Mouse (Mus musculus) liver, adult (tissue): Measurements from ENCODE around the gene C1qb.

Experiments used
- GATA4 ChIP-seq: IDR thresholded peaks from 2 replicates; pipeline ENCODE4 v1.6.1; 2014; ENCODE audit warnings: mild to moderate bottlenecking, low read length; ENCODE audit not compliant: insufficient replicate concordance

Gene C1qb

DNA sequence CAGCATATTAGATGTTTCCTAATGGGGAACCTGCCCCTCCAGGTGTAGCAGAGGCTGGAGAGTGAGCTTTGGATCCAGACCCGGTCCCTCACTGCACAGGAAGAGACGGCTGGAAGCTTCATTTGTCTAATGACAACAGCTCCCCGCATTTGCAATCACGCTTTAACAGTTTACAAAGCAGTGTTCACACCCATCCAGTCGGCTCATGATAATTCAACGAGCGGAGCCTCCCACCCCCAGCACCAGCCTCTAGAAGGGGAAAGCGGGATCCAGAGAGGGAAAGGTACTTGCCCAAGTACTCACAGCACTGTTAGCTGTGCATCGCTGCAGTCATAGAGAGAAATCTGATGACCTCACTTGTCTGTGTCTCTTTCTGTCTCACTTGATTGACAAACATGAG is 47.5 kb downstream of the C1qb start:
- no peak for TF ChIP-seq GATA4

DNA sequence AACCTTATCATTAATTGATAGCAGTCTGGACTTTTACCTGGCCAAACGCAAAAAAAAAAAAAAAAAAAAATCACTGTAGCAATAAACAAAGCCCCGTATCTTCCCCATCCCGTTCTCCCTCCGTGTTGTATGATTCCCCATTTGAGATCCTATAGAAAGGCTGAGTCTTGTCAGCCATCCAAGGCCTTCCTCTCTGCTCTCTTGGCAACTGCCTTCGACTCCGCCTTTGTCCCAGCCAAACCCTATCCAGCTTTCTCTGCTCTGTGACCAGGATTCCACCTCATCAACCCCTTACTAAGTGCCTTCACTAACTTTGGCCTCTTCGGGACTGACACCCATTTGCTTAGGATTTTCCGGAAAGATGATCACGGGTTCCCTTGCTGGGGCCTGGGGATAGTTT is 48.0 kb downstream of the C1qb start:
- TF ChIP-seq GATA4, result no peak

DNA sequence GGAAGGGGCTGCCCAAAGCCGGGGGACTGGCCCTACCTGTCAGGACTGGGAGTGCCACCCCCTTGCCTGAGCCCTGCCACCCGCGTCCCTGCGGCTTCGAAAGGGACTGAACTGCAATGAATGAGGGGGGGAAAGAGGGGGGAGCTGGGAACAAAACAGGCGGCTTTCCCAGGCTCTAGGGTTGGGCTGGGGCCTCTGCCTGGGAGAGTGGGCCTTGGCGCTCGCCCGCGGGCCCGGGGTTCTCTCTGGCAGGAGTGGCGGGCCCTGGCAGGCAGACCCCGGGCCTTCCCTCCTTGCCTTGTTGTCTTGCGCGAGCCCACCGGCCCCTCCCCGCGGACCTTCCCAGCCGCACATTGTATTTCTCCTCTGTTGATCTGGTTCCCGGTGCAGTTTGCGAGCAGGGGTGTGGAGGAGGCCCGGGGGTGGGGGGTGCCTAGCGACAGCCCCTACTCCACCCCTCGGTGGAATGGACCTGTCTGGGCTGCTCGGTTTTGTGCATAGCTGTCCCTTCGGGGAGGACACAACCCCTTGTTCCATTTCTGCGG is 49.5 kb downstream of the C1qb start:
- TF ChIP-seq GATA4, result no peak

DNA sequence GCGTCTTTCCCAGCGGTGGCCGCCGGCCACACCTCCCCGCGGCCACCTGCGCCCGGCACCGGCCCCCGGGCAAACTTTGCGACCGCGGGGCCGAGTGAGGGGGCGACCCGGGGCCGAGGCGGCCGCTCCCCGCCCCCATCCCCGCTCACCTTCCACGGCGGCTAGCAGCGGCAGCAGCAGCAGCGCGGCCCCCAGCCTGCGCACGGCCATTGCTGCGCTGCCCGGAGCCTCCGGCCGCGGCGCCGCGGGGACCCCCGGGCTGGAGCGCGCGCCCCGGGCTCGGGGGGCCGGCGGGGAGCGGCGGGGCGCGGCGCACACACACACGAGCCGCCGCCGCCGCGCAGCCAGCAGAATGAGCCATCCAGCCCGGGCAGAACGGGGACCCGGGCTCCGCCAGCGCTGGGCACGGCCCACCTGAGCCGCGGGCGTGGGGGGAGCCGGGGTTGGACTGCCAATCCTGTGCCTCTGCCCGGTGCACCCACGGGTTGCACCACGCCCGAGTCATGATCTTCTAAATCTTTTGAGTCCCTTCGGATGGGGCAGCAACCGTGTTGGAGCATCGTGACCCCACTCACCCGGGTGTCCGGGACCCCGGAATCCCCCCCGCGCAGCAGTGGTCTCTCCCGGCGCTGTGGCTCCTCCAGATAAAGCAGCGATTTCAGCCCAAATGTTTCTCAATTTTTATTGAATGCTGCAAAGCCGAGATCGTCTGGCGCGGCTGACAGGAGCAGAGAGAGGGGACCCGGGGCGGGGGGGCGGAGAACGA is 50.2 kb downstream of the C1qb start, which contains the start of gene Ephb2:
Ephb2 (minus strand) TSS at position 368 of the 766 bp plus-strand sequence.
- TF ChIP-seq GATA4, result no peak

GRCm38 (mm10) chr4:136834815-136835620 is 51.0 kb downstream of the C1qb start:
- no peak for TF ChIP-seq GATA4

GRCm38 (mm10) chr4:136834439-136834814 is 51.6 kb downstream of the C1qb start:
- no peak for TF ChIP-seq GATA4

DNA sequence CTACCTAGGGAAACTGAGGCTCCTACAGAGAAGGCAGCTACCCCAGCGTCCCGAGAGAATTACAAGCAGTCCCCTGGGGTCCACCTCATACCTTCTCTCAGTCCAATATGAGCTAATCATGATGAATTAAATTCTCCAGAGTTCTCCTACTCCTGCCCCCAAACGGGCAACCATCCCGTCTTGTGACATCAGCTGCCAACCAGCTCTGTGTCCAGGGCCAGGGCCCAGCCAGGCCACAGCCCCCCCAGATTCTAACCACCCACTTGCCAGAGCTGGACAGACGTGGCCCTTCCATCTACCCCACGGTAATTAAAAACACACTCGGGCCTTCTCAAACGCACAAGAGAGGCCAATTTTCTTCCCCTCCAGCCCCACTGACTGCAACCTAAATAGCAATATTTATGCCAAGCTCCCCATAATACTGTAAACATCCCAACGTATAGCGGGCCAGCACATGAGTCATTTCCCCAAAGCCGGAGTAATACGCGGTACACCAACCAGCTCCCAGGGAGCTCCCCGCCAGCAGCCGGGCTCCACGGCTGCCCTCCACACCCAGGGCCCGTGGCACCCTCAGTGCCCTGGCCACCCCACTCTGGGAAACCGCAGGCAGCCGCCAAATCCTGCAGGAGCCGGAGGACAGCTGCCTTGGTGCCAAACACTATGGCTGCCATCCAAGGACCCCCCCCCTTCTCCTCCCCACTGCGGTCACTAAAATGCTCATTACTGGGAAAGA is 52.2 kb downstream of the C1qb start:
- no peak for TF ChIP-seq GATA4

GRCm38 (mm10) chr4:136832559-136833232 is 53.3 kb downstream of the C1qb start:
- no peak for TF ChIP-seq GATA4

GRCm38 (mm10) chr4:136830272-136830823 is 55.6 kb downstream of the C1qb start:
- no peak for TF ChIP-seq GATA4
